Mouse (Mus musculus) erythroblast, adult 5-6 weeks (primary cell): Measurements from ENCODE around the gene Dtx4. TPM values are rescaled to one million over a fixed set of nuclear protein-coding genes. Genes with fewer than 3 reads are reported as not detected.

Experiments
- ATAC-seq: replicated peaks from 2 replicates; pipeline ENCODE4 v1.8.0; 2016; ENCODE audit warnings: moderate number of reproducible peaks, mild to moderate bottlenecking, moderate TSS enrichment, inconsistent platforms; ENCODE audit not compliant: poor library complexity, low FRiP score, severe bottlenecking
- total RNA-seq, 2 experiments: library from RNA; stranded (forward) in 1 of 2; stranded (reverse) in 1 of 2; fragments of 150-400 nt in 1 of 2; fragments of 200-764, 138-1000 nt in 1 of 2; gene quantifications; 2 replicates each; pipeline versions ENCODE4 v1.2.3 to v1.2.4; 2015 to 2017; ENCODE audit warnings: low replicate concordance in 2 of 2

The Dtx4 gene
- total RNA-seq, 2 experiments from 2014 or later: 6.0 to 8.3 TPM

- ATAC-seq: no peak
Observed at GRCm38 (mm10) chr19:12473201-12473641, 28.0 kb downstream of the Dtx4 start.

GRCm38 (mm10) chr19:12472381-12472976 is 28.8 kb downstream of the Dtx4 start:
- ATAC-seq: no peak

- ATAC-seq: no peak
Observed at GRCm38 (mm10) chr19:12471866-12472265, 29.4 kb downstream of the Dtx4 start.

GRCm38 (mm10) chr19:12467436-12467835 is 33.8 kb downstream of the Dtx4 start:
- ATAC-seq: no peak

- peak; percentile 57 for ATAC-seq
Observed at GRCm38 (mm10) chr19:12466204-12466603, 35.0 kb downstream of the Dtx4 start.

- no peak for ATAC-seq
Observed at GRCm38 (mm10) chr19:12465530-12466144, 35.6 kb downstream of the Dtx4 start.

- no peak for ATAC-seq
Observed at GRCm38 (mm10) chr19:12464674-12465073, 36.6 kb downstream of the Dtx4 start.

GRCm38 (mm10) chr19:12464127-12464526 is 37.1 kb downstream of the Dtx4 start:
- no peak for ATAC-seq

GRCm38 (mm10) chr19:12463722-12464035 is 37.6 kb downstream of the Dtx4 start:
- ATAC-seq: no peak

GRCm38 (mm10) chr19:12462851-12463721 is 38.2 kb downstream of the Dtx4 start:
- ATAC-seq: no peak

- ATAC-seq: no peak
Observed at GRCm38 (mm10) chr19:12460282-12461249, 40.7 kb downstream of the Dtx4 start, which contains the start of gene Mpeg1. Mpeg1 (plus strand) TSS chr19:12460779.

- no peak for ATAC-seq
Observed at GRCm38 (mm10) chr19:12459516-12459915, 41.7 kb downstream of the Dtx4 start.

- no peak for ATAC-seq
Observed at GRCm38 (mm10) chr19:12457401-12458066, 43.7 kb downstream of the Dtx4 start.

GRCm38 (mm10) chr19:12445014-12445413 is 56.2 kb downstream of the Dtx4 start:
- ATAC-seq: no peak

- ATAC-seq: no peak
Observed at GRCm38 (mm10) chr19:12442560-12442959, 58.7 kb downstream of the Dtx4 start.

GRCm38 (mm10) chr19:12440103-12440725 is 61.0 kb downstream of the Dtx4 start:
- ATAC-seq: no peak

GRCm38 (mm10) chr19:12439581-12439980 is 61.7 kb downstream of the Dtx4 start:
- ATAC-seq: no peak

GRCm38 (mm10) chr19:12435750-12436524 is 65.3 kb downstream of the Dtx4 start:
- ATAC-seq: no peak
